Mouse (Mus musculus) cerebellum, adult 2 months (tissue): ENCODE results near the gene Slc25a13. TPM values are rescaled to one million over a fixed set of nuclear protein-coding genes. Genes with fewer than 3 reads are reported as not detected.

Experiments used
- DNase-seq, 2 experiments: peaks; one replicate each; pipeline ENCODE4 v3.0.0; 2021
- H3K27ac ChIP-seq: fragments of 200-500 bp; 2 replicates; pipeline ENCODE4 v1.5.1; 2012; ENCODE audit warnings: low read length, control low read depth, inconsistent platforms; ENCODE audit not compliant: insufficient read depth
- H3K27me3 ChIP-seq: fragments of 200-500 bp; 2 replicates; pipeline ENCODE4 v1.6.1; 2012; ENCODE audit warnings: inconsistent platforms, mild to moderate bottlenecking, low read length, moderate library complexity; ENCODE audit not compliant: control insufficient read depth, insufficient read depth
- H3K4me1 ChIP-seq: fragments of 200-500 bp; 2 replicates; pipeline ENCODE4 v1.6.1; 2011; ENCODE audit warnings: low read length; ENCODE audit not compliant: control insufficient read depth, insufficient read depth
- H3K4me3 ChIP-seq: fragments of 200-500 bp; replicated peaks from 2 replicates; pipeline ENCODE3; 2011; ENCODE audit warnings: mild to moderate bottlenecking, low read depth, low read length, control low read depth; ENCODE audit not compliant: insufficient read depth
- CTCF ChIP-seq: fragments of 200-500 bp; IDR thresholded peaks from 2 replicates; pipeline ENCODE4 v1.5.1; 2011; ENCODE audit warnings: low read depth, mild to moderate bottlenecking, control low read depth, low read length, moderate library complexity, borderline replicate concordance; ENCODE audit not compliant: insufficient read depth
- POLR2A ChIP-seq: fragments of 200-500 bp; IDR thresholded peaks from 2 replicates; pipeline ENCODE4 v1.6.1; 2011; ENCODE audit warnings: low read length, control low read depth, borderline replicate concordance; ENCODE audit not compliant: insufficient read depth
- WGBS: fragments of 180-500 bp; shearing (Covaris S2); methylation state at CpG from one replicate; pipeline ENCODE4 v1.1.7; 2018; 5-methylcytosine and 5-hydroxymethylcytosine counted together
- polyA plus RNA-seq: library from polyadenylated mRNA; depleted of rRNA; stranded (reverse); fragments of >200 nt; gene quantifications from 2 replicates; pipeline ENCODE4 v1.2.3, GENCODE M21; 2012

Slc25a13 gene
- polyA plus RNA-seq, 1 experiment, result 5.8 TPM

GRCm38 (mm10) chr6:6230262-6230661 is 13.3 kb upstream of the Slc25a13 start:
- H3K27ac ChIP-seq, result no peak overlapping the region
- no peaks in the 10 kb centered on the region for H3K4me1 ChIP-seq
- 96% methylated on average over 2 of the region's 2 CpGs for WGBS
- TF ChIP-seq CTCF, result no peak
- TF ChIP-seq POLR2A, result no peak
- no peak overlapping the region for H3K4me3 ChIP-seq
- no peak for DNase-seq
- H3K27me3 ChIP-seq, result no peaks in the 10 kb centered on the region; the same call in 1 of the 2 replicates

- Histone ChIP-seq H3K27me3 (no peaks in the 10 kb centered on the region), H3K4me1 (no peaks in the 10 kb centered on the region), H3K27ac (no peak overlapping the region), H3K4me3 (no peak overlapping the region)
- no peak for TF ChIP-seq CTCF
- no peak for TF ChIP-seq POLR2A
- WGBS, result 63% methylated on average over 7 of the region's 7 CpGs
- DNase-seq, result peak in 1 of 2 experiments; percentile 15
Observed at GRCm38 (mm10) chr6:6222721-6223120, 5.7 kb upstream of the Slc25a13 start.

- TF ChIP-seq POLR2A, result no peak
- TF ChIP-seq CTCF, result no peak
- no peak overlapping the region for H3K4me3 ChIP-seq
- WGBS, result 91% methylated on average over 3 of the region's 3 CpGs
- DNase-seq, result no peak
- no peaks in the 10 kb centered on the region for H3K27me3 ChIP-seq
- no peak overlapping the region for H3K27ac ChIP-seq
- no peaks in the 10 kb centered on the region for H3K4me1 ChIP-seq
Observed at GRCm38 (mm10) chr6:6220574-6220973, 3.6 kb upstream of the Slc25a13 start.

GRCm38 (mm10) chr6:6219661-6220370 is 2.8 kb upstream of the Slc25a13 start:
- WGBS, result 56% methylated on average over 12 of the region's 12 CpGs
- peak; percentile 8 to 18 for DNase-seq
- Histone ChIP-seq H3K27ac (no peak overlapping the region), H3K27me3 (no peaks in the 10 kb centered on the region), H3K4me1 (no peaks in the 10 kb centered on the region), H3K4me3 (no peak overlapping the region)
- TF ChIP-seq CTCF (no peak), POLR2A (no peak)

- no peak for DNase-seq
- Histone ChIP-seq H3K27ac (no peak overlapping the region), H3K4me3 (peak overlapping the region; percentile 56), H3K27me3 (no peaks in the 10 kb centered on the region), H3K4me1 (no peaks in the 10 kb centered on the region)
- TF ChIP-seq CTCF, result no peak
- TF ChIP-seq POLR2A, result no peak
- 14% methylated on average over 5 of the region's 5 CpGs for WGBS
Observed at GRCm38 (mm10) chr6:6217286-6217625, 283 bp upstream of the Slc25a13 start.

GRCm38 (mm10) chr6:6216120-6216506 is 860 bp downstream of the Slc25a13 start:
- no peak for TF ChIP-seq POLR2A
- no peak for TF ChIP-seq CTCF
- H3K27ac ChIP-seq, result no peak overlapping the region

GRCm38 (mm10) chr6:6212360-6213310 is 4.3 kb downstream of the Slc25a13 start:
- H3K4me1 ChIP-seq, result no peaks in the 10 kb centered on the region
- no peak for DNase-seq
- no peaks in the 10 kb centered on the region for H3K27me3 ChIP-seq
- H3K4me3 ChIP-seq, result no peak overlapping the region
- no peak for TF ChIP-seq CTCF
- no peak for TF ChIP-seq POLR2A
- H3K27ac ChIP-seq, result no peak overlapping the region
- 84% methylated on average over 8 of the region's 8 CpGs for WGBS

More at GRCm38 (mm10) chr6:6216120-6216506, 860 bp downstream of the Slc25a13 start:
- H3K4me3 ChIP-seq, result no peak overlapping the region
- H3K27me3 ChIP-seq, result no peaks in the 10 kb centered on the region
- H3K4me1 ChIP-seq, result no peaks in the 10 kb centered on the region
- WGBS, result 73% methylated on average over 5 of the region's 5 CpGs
- DNase-seq, result no peak

- no peak overlapping the region for H3K4me3 ChIP-seq
- no peaks in the 10 kb centered on the region for H3K4me1 ChIP-seq
- WGBS, result 74% methylated on average over 3 of the region's 3 CpGs
- no peak for TF ChIP-seq POLR2A
- no peak for TF ChIP-seq CTCF
- H3K27me3 ChIP-seq, result no peaks in the 10 kb centered on the region
- no peak for DNase-seq
- H3K27ac ChIP-seq, result no peak overlapping the region
Observed at GRCm38 (mm10) chr6:6211958-6212357, 5.0 kb downstream of the Slc25a13 start.
